Mouse (Mus musculus) adrenal gland, adult (tissue): Measurements from ENCODE around the gene Mapk10.

Source experiments
- DNase-seq, 2 experiments: peaks; one replicate each; pipeline ENCODE4 v3.0.0; 2022 to 2023; ENCODE audit warnings: low spot score in 1 of 2; ENCODE audit not compliant: inconsistent age in 2 of 2

Gene Mapk10

GRCm38 (mm10) chr5:103211101-103211848 lies at the start of gene Mapk10:
TSS of gene Mapk10 (minus strand) at chr5:103211334.
- peak; percentile 62 to 76 for DNase-seq

GRCm38 (mm10) chr5:103256144-103256543 lies 45.0 kb upstream of the Mapk10 start:
- no peak for DNase-seq

GRCm38 (mm10) chr5:103242430-103242829 lies 31.3 kb upstream of the Mapk10 start:
- DNase-seq: peak in 1 of 2 experiments; percentile 24

GRCm38 (mm10) chr5:103231822-103232221 lies 20.7 kb upstream of the Mapk10 start:
- DNase-seq: peak in 1 of 2 experiments; percentile 52

- no peak for DNase-seq
Measured at GRCm38 (mm10) chr5:103230334-103230733, 19.2 kb upstream of the Mapk10 start.

GRCm38 (mm10) chr5:103229321-103229720 lies 18.2 kb upstream of the Mapk10 start:
- DNase-seq: no peak

GRCm38 (mm10) chr5:103221997-103222396 lies 10.9 kb upstream of the Mapk10 start:
- no peak for DNase-seq

GRCm38 (mm10) chr5:103210644-103211043 lies 490 bp downstream of the Mapk10 start:
- DNase-seq: no peak

GRCm38 (mm10) chr5:103210018-103210417 lies 1.1 kb downstream of the Mapk10 start:
- DNase-seq: no peak

- DNase-seq: peak in 1 of 2 experiments; percentile 30
Measured at GRCm38 (mm10) chr5:103209486-103209885, 1.6 kb downstream of the Mapk10 start.

- no peak for DNase-seq
Measured at GRCm38 (mm10) chr5:103208869-103209268, 2.3 kb downstream of the Mapk10 start.

- DNase-seq: no peak
Measured at GRCm38 (mm10) chr5:103208021-103208511, 3.1 kb downstream of the Mapk10 start.

- DNase-seq: no peak
Measured at GRCm38 (mm10) chr5:103197796-103198325, 13.3 kb downstream of the Mapk10 start.

- DNase-seq: no peak
Measured at GRCm38 (mm10) chr5:103194549-103194948, 16.6 kb downstream of the Mapk10 start.

- DNase-seq: no peak
Measured at GRCm38 (mm10) chr5:103193700-103194099, 17.4 kb downstream of the Mapk10 start.

GRCm38 (mm10) chr5:103191577-103191976 lies 19.6 kb downstream of the Mapk10 start:
- DNase-seq: no peak

GRCm38 (mm10) chr5:103184256-103184655 lies 26.9 kb downstream of the Mapk10 start:
- no peak for DNase-seq

- no peak for DNase-seq
Measured at GRCm38 (mm10) chr5:103181622-103182021, 29.5 kb downstream of the Mapk10 start.

GRCm38 (mm10) chr5:103177010-103177409 lies 34.1 kb downstream of the Mapk10 start:
- no peak for DNase-seq

GRCm38 (mm10) chr5:103175989-103176388 lies 35.1 kb downstream of the Mapk10 start:
- no peak for DNase-seq

- DNase-seq: no peak
Measured at GRCm38 (mm10) chr5:103174607-103175006, 36.5 kb downstream of the Mapk10 start.

- DNase-seq: no peak
Measured at GRCm38 (mm10) chr5:103171207-103171606, 39.9 kb downstream of the Mapk10 start.
